Mouse (Mus musculus) kidney, postnatal 4 days (tissue): Measurements from ENCODE around the gene Klhdc8a.
A peak's percentile ranks its signal among the peaks of the same experiment; 100 is the strongest.
"Not testable (repeated sequence)": the region's sequence is repeated elsewhere in the genome, so short reads cannot be mapped to it uniquely, and the experiment has no call there.

Source experiments
- DNase-seq, 2 experiments: peaks; one replicate each; pipeline ENCODE4 v3.0.0; 2021; ENCODE audit warnings: mixed read lengths in 2 of 2

Gene Klhdc8a

GRCm38 (mm10) chr1:132346951-132347350, 48.5 kb downstream of the Klhdc8a start:
- no peak for DNase-seq

- DNase-seq, result no peak
These were observed 50.0 kb downstream of the Klhdc8a start for GRCm38 (mm10) chr1:132348401-132348800.

GRCm38 (mm10) chr1:132349049-132349448, 50.6 kb downstream of the Klhdc8a start:
- not testable (repeated sequence) for DNase-seq

GRCm38 (mm10) chr1:132349601-132350000, 51.2 kb downstream of the Klhdc8a start:
- DNase-seq, result not testable (repeated sequence)

GRCm38 (mm10) chr1:132351058-132351457, 52.6 kb downstream of the Klhdc8a start:
- no peak for DNase-seq

GRCm38 (mm10) chr1:132353389-132353788, 55.0 kb downstream of the Klhdc8a start:
- DNase-seq, result peak in 1 of 2 experiments; percentile 40

- no peak for DNase-seq
These were observed 55.8 kb downstream of the Klhdc8a start for GRCm38 (mm10) chr1:132354234-132354633.

GRCm38 (mm10) chr1:132355162-132355601, 56.8 kb downstream of the Klhdc8a start:
- peak; percentile 51 to 68 for DNase-seq

- peak; percentile 90 for DNase-seq
These were observed 57.4 kb downstream of the Klhdc8a start for GRCm38 (mm10) chr1:132355841-132356242.

GRCm38 (mm10) chr1:132356841-132357240, 58.4 kb downstream of the Klhdc8a start:
- DNase-seq, result no peak
